Mouse (Mus musculus): ENCODE measurements around the gene Ush2a. TPM values are rescaled to one million over a fixed set of nuclear protein-coding genes. Genes with fewer than 3 reads are reported as not detected.
A peak's percentile ranks its signal among the peaks of the same experiment; 100 is the strongest.

Ush2a gene
- total and polyA plus RNA-seq, 2 experiments: under 0.01 TPM

DNA sequence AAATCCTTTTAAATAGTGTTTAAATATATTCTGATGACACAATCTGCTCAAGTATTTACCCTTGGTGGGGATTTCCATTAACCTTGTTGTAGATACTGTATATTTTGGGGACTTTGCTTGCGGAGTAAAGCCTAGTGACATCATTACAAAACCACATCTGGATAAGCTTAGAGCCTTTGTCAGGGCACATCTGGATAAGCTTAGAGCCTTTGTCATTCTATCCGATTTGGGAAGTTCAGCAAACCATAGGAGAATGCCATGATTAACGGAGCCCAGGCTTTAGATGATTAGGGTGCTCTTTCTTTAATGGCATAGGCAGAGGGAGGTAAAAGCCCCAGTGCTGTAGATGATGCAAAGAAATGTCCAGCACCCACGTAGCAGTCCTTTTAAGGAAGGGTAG lies 333.4 kb downstream of the Ush2a start:
- Histone ChIP-seq H3K79me2 (ENCODE audit: control insufficient read depth, insufficient read depth, low read length) (no peaks in the 10 kb centered on the region), H3K36me3 (ENCODE audit: control insufficient read depth, insufficient read depth, low read length) (no peaks in the 10 kb centered on the region), H3K27me3 (ENCODE audit: control insufficient read depth, insufficient read depth, low read length) (no peaks in the 10 kb centered on the region), H3K9ac (ENCODE audit: low read depth, low read length) (no peak overlapping the region), H3K4me3 (ENCODE audit: insufficient read depth, low read depth, low read length) (no peak overlapping the region), H3K27ac (replicated peaks; ENCODE audit: insufficient read depth, low read depth, low read length) (no peak overlapping the region), H3K4me1 (ENCODE audit: control insufficient read depth, insufficient read depth, low read length) (no peaks in the 10 kb centered on the region)
- WGBS: 65% methylated on average over 4 of the region's 4 CpGs
- TF ChIP-seq CTCF (IDR thresholded peaks at IDR 0.05; ENCODE audit: low read depth, low read length): no peak
- TF ChIP-seq POLR2A (IDR thresholded peaks at IDR 0.05; ENCODE audit: extremely low read depth, insufficient read depth, low read length): no peak
- no peak for DNase-seq (ENCODE audit: extremely low read depth, low read depth, low spot score)

DNA sequence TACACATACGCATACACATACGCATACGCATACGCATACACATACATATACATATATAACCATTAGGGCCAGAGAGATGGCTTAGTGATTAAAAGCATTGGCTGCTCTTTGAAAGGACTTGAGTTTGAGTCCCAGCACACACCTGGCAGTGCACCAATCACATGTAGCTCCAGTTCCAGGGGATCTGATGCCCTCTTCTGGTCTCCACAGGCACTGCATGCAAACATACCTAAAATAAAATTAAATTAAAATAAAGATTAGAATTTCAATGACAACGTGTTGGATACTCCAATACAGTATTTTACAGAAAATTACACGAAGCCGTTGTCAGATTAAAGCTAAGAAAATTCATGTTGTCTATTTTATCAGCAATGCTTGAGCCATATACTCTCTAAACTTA lies 336.2 kb downstream of the Ush2a start:
- Histone ChIP-seq H3K4me1 (ENCODE audit: control insufficient read depth, insufficient read depth, low read length) (no peaks in the 10 kb centered on the region), H3K27me3 (ENCODE audit: control insufficient read depth, insufficient read depth, low read length) (no peaks in the 10 kb centered on the region), H3K9ac (ENCODE audit: low read depth, low read length) (no peak overlapping the region), H3K27ac (replicated peaks; ENCODE audit: insufficient read depth, low read depth, low read length) (no peak overlapping the region), H3K36me3 (ENCODE audit: control insufficient read depth, insufficient read depth, low read length) (no peaks in the 10 kb centered on the region), H3K79me2 (ENCODE audit: control insufficient read depth, insufficient read depth, low read length) (no peaks in the 10 kb centered on the region), H3K4me3 (ENCODE audit: insufficient read depth, low read depth, low read length) (no peak overlapping the region)
- TF ChIP-seq CTCF (IDR thresholded peaks at IDR 0.05; ENCODE audit: low read depth, low read length) (peak; percentile 32; the same call in 1 of the 2 replicates), POLR2A (IDR thresholded peaks at IDR 0.05; ENCODE audit: extremely low read depth, insufficient read depth, low read length) (no peak)
- no peak for DNase-seq (ENCODE audit: extremely low read depth, low read depth, low spot score)
- 89% methylated on average over 7 of the region's 7 CpGs for WGBS

DNA sequence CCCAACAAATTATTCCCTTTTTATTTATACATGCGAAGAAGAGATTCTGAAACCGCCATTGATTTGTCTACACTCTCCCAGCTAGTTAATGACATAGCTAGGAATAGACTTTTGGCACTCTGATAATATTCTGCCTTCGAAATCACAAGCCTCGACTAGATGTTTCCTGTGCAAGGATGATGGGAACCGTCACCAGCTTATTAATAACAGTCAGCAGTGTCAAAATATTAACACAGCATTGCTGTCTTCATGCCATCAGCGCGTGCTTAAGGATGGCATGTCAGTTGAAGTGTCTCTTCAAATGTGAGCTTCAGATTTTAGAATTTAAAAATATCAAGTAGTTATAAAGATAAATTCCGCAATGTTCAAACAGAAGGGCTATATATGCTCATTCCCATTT lies 337.3 kb downstream of the Ush2a start:
- no peaks in the 10 kb centered on the region for H3K4me1 ChIP-seq (ENCODE audit: control insufficient read depth, insufficient read depth, low read length)
- H3K79me2 ChIP-seq (ENCODE audit: control insufficient read depth, insufficient read depth, low read length): no peaks in the 10 kb centered on the region
- no peaks in the 10 kb centered on the region for H3K27me3 ChIP-seq (ENCODE audit: control insufficient read depth, insufficient read depth, low read length)
- no peak overlapping the region for H3K4me3 ChIP-seq (ENCODE audit: insufficient read depth, low read depth, low read length)
- H3K36me3 ChIP-seq (ENCODE audit: control insufficient read depth, insufficient read depth, low read length): no peaks in the 10 kb centered on the region
- no peak overlapping the region for H3K27ac ChIP-seq (replicated peaks; ENCODE audit: insufficient read depth, low read depth, low read length)
- H3K9ac ChIP-seq (ENCODE audit: low read depth, low read length): no peak overlapping the region
- TF ChIP-seq POLR2A (IDR thresholded peaks at IDR 0.05; ENCODE audit: extremely low read depth, insufficient read depth, low read length): no peak
- TF ChIP-seq CTCF (IDR thresholded peaks at IDR 0.05; ENCODE audit: low read depth, low read length): no peak
- DNase-seq (ENCODE audit: extremely low read depth, low read depth, low spot score): no peak
- 81% methylated on average over 8 of the region's 8 CpGs for WGBS

DNA sequence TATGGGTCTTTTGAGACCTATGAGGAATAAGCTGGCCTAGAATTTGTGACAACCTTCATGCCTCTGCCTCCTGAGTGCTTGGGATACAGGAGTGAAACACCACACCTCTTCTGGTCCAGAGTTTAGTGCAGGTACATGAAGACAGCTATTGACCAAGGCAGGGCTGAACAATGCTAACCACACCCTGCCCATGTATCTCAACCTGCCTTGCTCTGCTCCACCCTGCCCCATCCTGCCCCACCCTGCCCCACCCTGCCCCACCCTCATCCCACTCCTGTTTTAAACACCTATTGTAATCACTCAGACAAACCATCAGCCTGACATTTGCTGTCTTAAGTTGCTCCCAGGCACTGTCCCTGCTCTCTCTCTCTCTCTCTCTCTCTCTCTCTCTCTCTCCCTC lies 344.6 kb downstream of the Ush2a start:
- H3K79me2 ChIP-seq (ENCODE audit: control insufficient read depth, insufficient read depth, low read length): no peaks in the 10 kb centered on the region
- TF ChIP-seq POLR2A (IDR thresholded peaks at IDR 0.05; ENCODE audit: extremely low read depth, insufficient read depth, low read length): no peak
- no peak for TF ChIP-seq CTCF (IDR thresholded peaks at IDR 0.05; ENCODE audit: low read depth, low read length)
- no peak overlapping the region for H3K27ac ChIP-seq (replicated peaks; ENCODE audit: insufficient read depth, low read depth, low read length)
- H3K36me3 ChIP-seq (ENCODE audit: control insufficient read depth, insufficient read depth, low read length): no peaks in the 10 kb centered on the region
- H3K4me3 ChIP-seq (ENCODE audit: insufficient read depth, low read depth, low read length): no peak overlapping the region
- no peaks in the 10 kb centered on the region for H3K4me1 ChIP-seq (ENCODE audit: control insufficient read depth, insufficient read depth, low read length)
- no peak overlapping the region for H3K9ac ChIP-seq (ENCODE audit: low read depth, low read length)
- no peak for DNase-seq (ENCODE audit: extremely low read depth, low read depth, low spot score)
- H3K27me3 ChIP-seq (ENCODE audit: control insufficient read depth, insufficient read depth, low read length): no peaks in the 10 kb centered on the region

DNA sequence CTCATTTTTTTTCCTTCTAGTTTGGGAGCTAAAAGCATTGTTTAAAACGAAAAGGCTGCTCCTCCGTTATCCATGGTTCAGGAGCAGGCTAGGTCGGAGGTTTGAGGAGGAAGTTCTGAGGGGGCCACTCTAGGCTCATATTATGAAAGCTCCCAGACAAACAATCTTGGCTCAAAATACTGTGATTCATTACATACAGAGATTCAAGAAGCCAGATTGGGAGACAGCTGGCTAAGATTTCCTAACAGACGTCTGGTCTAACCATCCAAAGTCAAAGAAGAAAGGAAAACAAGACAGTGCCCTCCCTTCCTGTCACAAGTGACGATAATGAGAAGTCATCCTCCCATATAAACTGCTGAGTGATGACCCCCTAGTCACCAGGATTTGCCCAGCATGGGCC lies 354.7 kb downstream of the Ush2a start:
- Histone ChIP-seq H3K27me3 (ENCODE audit: control insufficient read depth, insufficient read depth, low read length) (no peaks in the 10 kb centered on the region), H3K36me3 (ENCODE audit: control insufficient read depth, insufficient read depth, low read length) (no peaks in the 10 kb centered on the region), H3K9ac (ENCODE audit: low read depth, low read length) (no peak overlapping the region), H3K4me1 (ENCODE audit: control insufficient read depth, insufficient read depth, low read length) (no peaks in the 10 kb centered on the region), H3K27ac (replicated peaks; ENCODE audit: insufficient read depth, low read depth, low read length) (no peak overlapping the region), H3K4me3 (ENCODE audit: insufficient read depth, low read depth, low read length) (no peak overlapping the region), H3K79me2 (ENCODE audit: control insufficient read depth, insufficient read depth, low read length) (no peaks in the 10 kb centered on the region)
- WGBS: 70% methylated on average over 5 of the region's 5 CpGs
- no peak for DNase-seq (ENCODE audit: extremely low read depth, low read depth, low spot score)
- TF ChIP-seq CTCF (IDR thresholded peaks at IDR 0.05; ENCODE audit: low read depth, low read length) (no peak), POLR2A (IDR thresholded peaks at IDR 0.05; ENCODE audit: extremely low read depth, insufficient read depth, low read length) (no peak)

DNA sequence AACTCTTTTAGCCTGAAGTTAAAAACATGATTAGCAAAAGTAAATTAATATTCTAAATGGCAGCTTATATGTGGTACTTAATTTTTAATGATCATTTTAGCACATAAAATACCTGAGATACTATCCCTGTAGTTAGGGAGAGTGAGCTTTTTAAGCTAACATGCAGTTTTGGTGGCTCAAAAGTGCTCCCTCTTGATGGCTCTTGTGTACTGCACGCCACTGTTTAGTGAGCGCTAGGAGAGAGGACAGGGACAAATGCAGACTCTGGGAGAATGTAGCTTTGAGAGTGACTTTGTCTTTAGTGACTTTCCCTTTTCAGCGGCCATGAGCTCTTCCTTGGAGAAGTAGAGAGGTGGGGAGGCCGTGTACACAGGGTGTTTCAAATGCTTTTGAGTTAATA lies 371.9 kb downstream of the Ush2a start:
- H3K4me3 ChIP-seq (ENCODE audit: insufficient read depth, low read depth, low read length): no peak overlapping the region
- TF ChIP-seq POLR2A (IDR thresholded peaks at IDR 0.05; ENCODE audit: extremely low read depth, insufficient read depth, low read length) (no peak), CTCF (IDR thresholded peaks at IDR 0.05; ENCODE audit: low read depth, low read length) (no peak)
- WGBS: 53% methylated on average over 4 of the region's 4 CpGs
- H3K4me1 ChIP-seq (ENCODE audit: control insufficient read depth, insufficient read depth, low read length): no peaks in the 10 kb centered on the region
- no peaks in the 10 kb centered on the region for H3K79me2 ChIP-seq (ENCODE audit: control insufficient read depth, insufficient read depth, low read length)
- H3K9ac ChIP-seq (ENCODE audit: low read depth, low read length): no peak overlapping the region
- H3K27ac ChIP-seq (replicated peaks; ENCODE audit: insufficient read depth, low read depth, low read length): no peak overlapping the region
- no peaks in the 10 kb centered on the region for H3K36me3 ChIP-seq (ENCODE audit: control insufficient read depth, insufficient read depth, low read length)
- no peaks in the 10 kb centered on the region for H3K27me3 ChIP-seq (ENCODE audit: control insufficient read depth, insufficient read depth, low read length)
- DNase-seq (ENCODE audit: extremely low read depth, low read depth, low spot score): no peak
